Mouse (Mus musculus) lung, postnatal 0 days (tissue): ENCODE measurements around the gene Adi1.

Experiments used
- CTCF ChIP-seq: IDR thresholded peaks from 2 replicates; pipeline ENCODE4 v1.5.1; 2016; ENCODE audit warnings: antibody characterized with exemption, mild to moderate bottlenecking
- EP300 ChIP-seq: IDR thresholded peaks from 2 replicates; pipeline ENCODE4 v1.6.1; 2016; ENCODE audit warnings: antibody characterized with exemption, mild to moderate bottlenecking, control low read depth

GRCm38 (mm10) chr12:28662628-28663027 lies 12.4 kb upstream of the Adi1 start:
- TF ChIP-seq CTCF (no peak), EP300 (no peak)
